29 mouse cellular contexts compared by ENCODE assay signal in genomic region chr5:137193279-137193952, GRCm38 (mm10). TPM values are rescaled to one million over a fixed set of nuclear protein-coding genes. Genes with fewer than 3 reads are reported as not detected.
"Had no signal": no experiment of that assay in that cellular context is flagged by ENCODE, and none has a peak within 500 bp of the region (broad histone marks: within the 10 kb centered on the region; RNA-seq: fewer than 3 reads in every experiment).

No protein-coding gene starts in this region.

- H3K27me3 ChIP-seq: hindbrain, embryonic 15.5 days had no signal

- ATAC-seq: forebrain, postnatal 0 days; hindbrain, postnatal 0 days; liver, embryonic 12.5 days had no signal

- H3K4me2 ChIP-seq: heart, embryonic 13.5 days; heart, embryonic 15.5 days; hindbrain, embryonic 13.5 days; hindbrain, embryonic 15.5 days; kidney, embryonic 15.5 days; limb, embryonic 13.5 days; limb, embryonic 15.5 days; liver, embryonic 12.5 days had no signal

- H3K4me1 ChIP-seq: heart, embryonic 13.5 days; heart, embryonic 15.5 days; hindbrain, embryonic 13.5 days; limb, embryonic 13.5 days had no signal

- H3K9ac ChIP-seq: forebrain, postnatal 0 days; heart, embryonic 13.5 days; heart, embryonic 15.5 days; hindbrain, embryonic 13.5 days; hindbrain, embryonic 15.5 days; kidney, embryonic 15.5 days; limb, embryonic 13.5 days; limb, embryonic 15.5 days; liver, embryonic 12.5 days; liver, embryonic 14.5 days had no signal

- H3K36me3 ChIP-seq: heart, embryonic 10.5 days; heart, embryonic 13.5 days; heart, embryonic 15.5 days; hindbrain, embryonic 13.5 days; hindbrain, embryonic 15.5 days; kidney, embryonic 15.5 days; limb, embryonic 13.5 days; limb, embryonic 15.5 days; liver, embryonic 12.5 days had no signal

- DNase-seq: forebrain, postnatal 0 days; gastrocnemius, postnatal 14 days; gastrocnemius, postnatal 36 days; heart, adult 18-20 months; heart, postnatal 14 days; heart, postnatal 36 days; kidney, adult 11 months; kidney, adult 2 months; kidney, adult 9 months; kidney, postnatal 14 days; kidney, postnatal 36 days; left cerebral cortex, postnatal 4 days had no signal

- H3K9me3 ChIP-seq: heart, embryonic 10.5 days; heart, embryonic 13.5 days; heart, embryonic 15.5 days; hindbrain, embryonic 15.5 days; kidney, embryonic 15.5 days; limb, embryonic 13.5 days; limb, embryonic 15.5 days; liver, embryonic 12.5 days had no signal

- H3K27ac ChIP-seq: heart, embryonic 10.5 days; heart, embryonic 13.5 days; heart, embryonic 15.5 days; hindbrain, embryonic 13.5 days; hindbrain, embryonic 15.5 days; hindbrain, postnatal 0 days; kidney, embryonic 15.5 days; kidney, postnatal 0 days; layer of hippocampus, adult 2 months; left cerebral cortex, adult 2 months; limb, embryonic 13.5 days; limb, embryonic 15.5 days; liver, embryonic 12.5 days; liver, embryonic 14.5 days had no signal

- H3K4me3 ChIP-seq: heart, embryonic 10.5 days; heart, embryonic 13.5 days; heart, embryonic 15.5 days; hindbrain, embryonic 13.5 days; hindbrain, embryonic 15.5 days; kidney, embryonic 15.5 days; layer of hippocampus, adult 2 months; left cerebral cortex, adult 2 months; limb, embryonic 13.5 days; limb, embryonic 15.5 days; liver, embryonic 12.5 days had no signal

RNA-seq across cellular contexts. Expression of gene Muc3a, which starts 18.8 kb away (rescaled TPM):
- polyA plus RNA-seq: heart, embryonic 13.5 days; heart, postnatal 0 days; limb, embryonic 11.5 days; limb, embryonic 13.5 days had no signal

RNA-seq across cellular contexts. Expression of gene Muc3, which starts 44.3 kb away (rescaled TPM):
- polyA plus RNA-seq: forebrain, postnatal 0 days; heart, embryonic 10.5 days; heart, embryonic 15.5 days; heart, postnatal 0 days; hindbrain, embryonic 11.5 days; hindbrain, embryonic 13.5 days; hindbrain, embryonic 15.5 days; hindbrain, postnatal 0 days; kidney, adult 2 months; kidney, embryonic 15.5 days; limb, embryonic 11.5 days; limb, embryonic 13.5 days; limb, embryonic 15.5 days; liver, embryonic 12.5 days; liver, embryonic 14.5 days had no signal
